Mouse (Mus musculus) olfactory bulb, adult 2 months (tissue): ENCODE results near the gene Antxr2.

Source experiments
- CTCF ChIP-seq: fragments of 200-500 bp; IDR thresholded peaks from 2 replicates; pipeline ENCODE4 v1.5.1; 2012; ENCODE audit warnings: low read depth, mild to moderate bottlenecking, low read length, moderate library complexity; ENCODE audit not compliant: insufficient read depth
- POLR2A ChIP-seq: fragments of 200-500 bp; IDR thresholded peaks from 2 replicates; pipeline ENCODE4 v1.6.1; 2012; ENCODE audit warnings: mild to moderate bottlenecking, low read depth, low read length, moderate library complexity; ENCODE audit not compliant: insufficient read depth

GRCm38 (mm10) chr5:97914890-97915289, 116.0 kb downstream of the Antxr2 start:
- no peak for TF ChIP-seq CTCF
- no peak for TF ChIP-seq POLR2A
